In the genomic region with DNA sequence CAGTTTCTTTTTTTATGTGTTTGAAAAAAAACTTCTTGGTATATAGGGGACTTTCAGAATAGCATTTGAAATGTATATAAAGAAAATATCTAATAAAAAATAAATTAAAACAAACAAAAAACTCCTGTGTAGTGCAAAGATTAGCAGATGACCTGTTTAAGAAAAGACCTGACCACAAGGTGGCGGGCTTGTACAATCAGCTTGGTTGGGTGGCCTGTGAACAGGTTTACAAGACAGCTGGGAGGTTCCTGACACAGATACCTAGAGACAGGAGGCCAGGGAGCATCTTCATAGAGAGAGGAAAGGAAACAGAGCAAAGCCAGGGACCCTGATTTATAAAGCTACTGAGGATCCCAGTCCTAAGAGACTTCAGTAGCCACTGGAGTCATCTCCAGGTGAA, we compare ENCODE assay signal across 10 mouse cellular contexts.
A peak's percentile ranks its signal among the peaks of the same experiment; 100 is the strongest.
DNase-seq lines count a peak whose midpoint lies in the region; ATAC-seq and TF ChIP-seq lines count a peak whose summit lies in the region.
"Had no signal": no experiment of that assay in that cellular context is flagged by ENCODE, and none has a peak within 500 bp of the region (broad histone marks: within the 10 kb centered on the region; RNA-seq: fewer than 3 reads in every experiment).

No protein-coding gene starts in this region.

- WGBS in kidney, postnatal 0 days: 0% methylated on average over 1 of the region's 1 CpGs

- peak; percentile 64 for TF ChIP-seq CTCF in kidney, postnatal 0 days (IDR thresholded peaks at IDR 0.05; ENCODE audit: low read depth)

- DNase-seq in cerebellum, adult 11 months: peak; percentile 4
- no peak for DNase-seq in cerebellum, adult 8-10 months
- DNase-seq in lung, postnatal 10 days: peak; percentile 4
- DNase-seq in lung, postnatal 25 days (ENCODE audit: low spot score): no peak
- DNase-seq in cerebellum, adult 9-11 months: peak; percentile 5
- DNase-seq in kidney, postnatal 0 days (ENCODE audit: low spot score): peak; percentile 12
- DNase-seq in right cerebral cortex, adult 18-20 months: no peak
- DNase-seq in right cerebral cortex, postnatal 36 days (ENCODE audit: low spot score in 2 of 2): no peak

- no peaks in the 10 kb centered on the region for H3K36me3 ChIP-seq in kidney, postnatal 0 days (ENCODE audit: insufficient read depth, low read length)
- H3K36me3 ChIP-seq: heart, embryonic 15.5 days had no signal

- no peak for ATAC-seq in kidney, postnatal 0 days (replicated peaks; ENCODE audit: low FRiP score, low read depth)

- H3K4me3 ChIP-seq in kidney, postnatal 0 days (replicated peaks; ENCODE audit: low read depth, low read length): no peak overlapping the region
- H3K4me3 ChIP-seq: heart, embryonic 15.5 days; myocyte had no signal

- no peak overlapping the region for H3K9ac ChIP-seq in kidney, postnatal 0 days (ENCODE audit: low read depth, low read length)
- H3K9ac ChIP-seq: heart, embryonic 15.5 days had no signal

- no peaks in the 10 kb centered on the region for H3K27me3 ChIP-seq in kidney, postnatal 0 days (ENCODE audit: insufficient read depth, low read length)
- H3K27me3 ChIP-seq: heart, embryonic 15.5 days had no signal

- no peaks in the 10 kb centered on the region for H3K4me1 ChIP-seq in kidney, postnatal 0 days (replicated peaks; ENCODE audit: insufficient read depth, low read length)
- H3K4me1 ChIP-seq: heart, embryonic 15.5 days had no signal

- H3K9me3 ChIP-seq in kidney, postnatal 0 days (replicated peaks; ENCODE audit: low read length): no peaks in the 10 kb centered on the region
- H3K9me3 ChIP-seq: heart, embryonic 15.5 days had no signal

- H3K4me2 ChIP-seq in kidney, postnatal 0 days (ENCODE audit: low read length): no peak overlapping the region
- H3K4me2 ChIP-seq: heart, embryonic 15.5 days had no signal

- no peak overlapping the region for H3K27ac ChIP-seq in kidney, postnatal 0 days
- H3K27ac ChIP-seq: heart, embryonic 15.5 days had no signal

Comparison
In these comparisons a context has a peak if more than half of its experiments do, and no peak if none do; other contexts are left out.
1. DNase-seq: peak in cerebellum, adult 11 months (single experiment), lung, postnatal 10 days (single experiment), cerebellum, adult 9-11 months (single experiment) and kidney, postnatal 0 days (single experiment); none in cerebellum, adult 8-10 months (single experiment), lung, postnatal 25 days (single experiment), right cerebral cortex, adult 18-20 months (single experiment) and right cerebral cortex, postnatal 36 days (0 of 2).